Mouse (Mus musculus) ovary, postnatal 36 days (tissue): ENCODE results near the gene Slc4a1.
"Not testable (repeated sequence)": the region's sequence is repeated elsewhere in the genome, so short reads cannot be mapped to it uniquely, and the experiment has no call there.

Experiments used
- DNase-seq: peaks from one replicate; pipeline ENCODE4 v3.0.0; 2022; ENCODE audit warnings: low spot score, mixed read lengths

Gene Slc4a1

DNA sequence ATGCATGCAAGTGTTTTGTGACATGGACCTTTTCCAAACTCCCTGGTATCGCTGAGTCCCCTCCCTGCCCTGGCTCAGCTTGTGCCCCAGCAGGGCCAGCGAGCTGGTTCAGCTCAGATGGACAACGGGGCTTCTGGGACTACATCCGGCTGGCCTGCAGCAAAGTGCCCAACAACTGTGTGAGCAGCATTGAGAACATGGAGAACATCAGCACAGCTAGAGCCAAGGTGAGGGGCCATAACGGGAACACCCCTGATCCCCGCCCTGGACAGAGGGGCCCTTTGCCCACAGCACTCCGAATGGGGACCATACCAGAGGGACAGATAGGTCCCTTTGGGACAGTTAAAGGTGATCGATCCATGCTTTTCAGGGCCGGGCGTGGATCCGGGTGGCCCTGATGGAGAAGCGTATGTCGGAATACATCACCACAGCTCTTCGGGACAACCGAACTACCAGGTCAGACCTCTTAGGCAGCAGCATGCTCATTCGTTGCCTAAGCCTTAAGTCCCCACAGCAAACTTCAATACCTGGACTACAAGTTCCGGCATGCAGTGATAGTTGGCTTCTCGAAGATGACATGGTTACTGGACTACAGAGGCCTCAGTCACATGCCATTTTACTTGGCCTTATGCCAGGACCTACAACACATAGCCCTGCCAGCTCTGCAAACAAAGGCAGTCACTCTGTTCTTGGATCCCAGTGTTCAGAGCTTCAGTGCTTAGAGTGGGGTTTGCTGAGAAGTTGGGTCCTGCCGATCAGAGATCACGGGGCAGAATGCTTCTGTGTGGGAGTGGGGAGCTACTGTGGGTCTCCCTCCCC, 32.2 kb upstream of the Slc4a1 start:
- DNase-seq: no peak

DNA sequence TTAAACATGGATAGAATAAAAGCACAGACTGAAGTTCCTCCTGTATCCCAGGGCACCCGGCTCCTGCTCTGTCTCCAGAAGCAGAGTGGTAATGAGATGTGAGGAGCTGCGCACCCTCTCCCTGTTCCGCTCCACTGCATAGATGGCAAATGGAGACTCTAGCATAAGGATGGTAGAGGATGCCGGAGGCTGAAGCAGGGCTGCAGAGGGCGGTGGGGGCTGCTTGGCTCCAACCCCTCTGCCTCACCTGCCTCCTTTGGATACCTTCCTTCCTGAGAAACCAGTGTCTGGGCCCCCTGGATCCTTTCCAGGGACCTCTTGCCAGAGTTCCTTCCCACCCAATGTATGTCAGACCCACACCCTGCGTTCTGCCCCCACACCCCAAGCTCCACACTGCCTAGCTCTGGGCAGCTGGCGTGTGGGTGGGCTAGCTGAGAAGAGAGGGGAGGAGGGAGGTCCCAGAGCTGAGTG, 30.7 kb upstream of the Slc4a1 start:
- no peak for DNase-seq

DNA sequence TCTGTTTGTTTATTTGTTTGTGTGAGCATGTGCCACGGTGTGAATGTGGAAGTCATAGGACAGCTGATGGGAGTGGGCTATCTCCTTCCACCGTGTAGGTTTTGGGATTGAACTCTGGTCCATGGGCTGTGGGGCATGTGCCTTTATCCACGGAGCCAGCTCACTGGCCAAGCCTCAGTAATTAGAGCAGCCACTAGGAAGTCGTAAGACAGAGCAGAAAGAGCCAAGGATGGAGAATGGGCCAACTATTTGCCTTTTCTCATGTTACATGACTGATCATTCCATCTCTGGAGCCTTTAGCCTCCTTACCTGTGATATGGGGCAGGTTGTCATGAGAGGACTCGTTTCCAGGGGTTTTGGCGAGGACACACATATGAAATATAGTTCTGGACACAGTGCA, 30.3 kb upstream of the Slc4a1 start:
- no peak for DNase-seq

DNA sequence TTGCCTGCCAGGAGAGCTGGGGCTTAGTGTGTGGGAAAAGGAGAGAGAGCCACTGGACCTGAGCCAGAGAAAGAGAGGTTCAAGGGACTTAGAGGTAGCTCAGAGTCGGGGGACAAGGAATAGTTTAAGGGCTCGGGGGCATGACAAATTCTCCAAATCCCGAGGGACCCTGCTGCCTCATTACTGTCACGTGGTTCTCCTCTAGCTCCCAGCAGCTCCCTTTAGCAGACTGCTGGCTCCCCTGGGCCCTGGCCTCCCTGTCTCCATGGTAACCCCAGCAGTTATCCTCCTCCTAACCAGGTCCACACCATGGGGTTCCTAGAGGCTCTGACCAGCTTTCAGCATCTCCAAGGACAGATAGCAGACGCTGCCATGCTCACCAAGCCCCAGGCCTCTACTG, 29.2 kb upstream of the Slc4a1 start:
- DNase-seq: no peak

DNA sequence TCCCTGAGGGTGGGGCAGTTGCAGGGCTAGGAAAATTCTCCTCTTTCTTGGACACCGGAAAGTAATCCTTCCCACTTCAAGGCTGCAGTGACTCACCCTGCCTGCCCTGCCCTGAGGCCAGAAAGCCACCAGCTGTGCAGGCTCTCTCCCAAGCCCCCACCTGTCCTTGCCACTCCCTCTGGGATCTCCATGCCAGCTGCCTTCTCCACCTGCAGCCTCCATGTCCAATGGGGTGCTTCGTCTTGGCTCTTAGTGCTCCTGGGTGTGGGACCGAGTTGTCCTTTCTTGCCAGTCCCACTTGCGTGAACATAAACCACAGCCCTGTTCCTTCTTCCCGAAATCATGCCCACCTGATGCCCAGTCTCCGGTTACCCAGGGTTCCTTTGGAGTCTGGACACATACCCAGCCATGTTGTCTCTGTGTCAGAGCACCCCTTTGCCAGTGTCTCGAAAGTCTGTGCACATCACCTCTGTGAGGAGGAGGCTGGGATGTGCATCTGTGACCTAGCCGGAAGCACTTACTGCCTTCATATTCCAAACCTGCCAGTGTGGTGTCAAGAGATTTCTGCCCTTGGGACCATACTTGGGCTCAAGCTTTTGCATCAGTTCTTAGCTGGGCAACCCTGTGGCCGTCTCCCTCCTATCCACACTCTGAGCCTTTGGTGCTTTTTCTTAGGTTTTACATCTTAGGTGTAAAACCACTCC, 28.6 kb upstream of the Slc4a1 start:
- no peak for DNase-seq

DNA sequence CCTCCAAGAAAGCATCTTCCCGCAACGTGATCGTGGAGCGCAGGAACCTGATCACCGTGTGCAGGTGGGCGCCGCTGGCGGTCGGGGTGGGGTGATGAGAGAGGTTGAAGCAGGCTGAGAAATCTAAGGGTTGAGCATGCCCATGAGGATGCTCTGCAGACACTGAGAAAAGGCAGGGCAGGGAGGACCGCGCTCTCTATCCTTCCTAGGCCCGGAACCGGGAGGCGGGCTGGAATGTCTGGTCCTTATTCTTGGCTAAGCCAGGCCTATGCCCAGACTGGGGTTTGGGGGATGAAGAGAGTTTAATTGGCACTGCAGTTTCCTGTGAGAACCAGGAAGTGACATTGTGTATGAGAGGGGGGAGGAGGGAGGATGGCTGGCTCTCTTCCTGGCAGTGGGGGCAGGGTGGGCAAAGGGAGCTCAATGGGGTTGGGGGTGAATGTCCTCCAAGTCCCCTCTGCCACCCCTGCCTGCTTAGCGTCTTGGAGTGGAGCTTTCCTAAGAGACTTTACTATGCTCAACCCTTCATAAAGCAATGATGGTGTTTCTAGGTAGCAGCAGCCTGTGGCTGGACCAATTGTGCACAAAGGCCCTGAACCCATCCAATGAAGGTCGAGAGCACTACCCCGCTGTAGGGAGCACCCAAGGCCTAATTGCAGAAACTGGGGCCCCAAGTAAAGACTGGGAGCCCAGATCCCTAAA, 27.9 kb upstream of the Slc4a1 start:
- DNase-seq: no peak

DNA sequence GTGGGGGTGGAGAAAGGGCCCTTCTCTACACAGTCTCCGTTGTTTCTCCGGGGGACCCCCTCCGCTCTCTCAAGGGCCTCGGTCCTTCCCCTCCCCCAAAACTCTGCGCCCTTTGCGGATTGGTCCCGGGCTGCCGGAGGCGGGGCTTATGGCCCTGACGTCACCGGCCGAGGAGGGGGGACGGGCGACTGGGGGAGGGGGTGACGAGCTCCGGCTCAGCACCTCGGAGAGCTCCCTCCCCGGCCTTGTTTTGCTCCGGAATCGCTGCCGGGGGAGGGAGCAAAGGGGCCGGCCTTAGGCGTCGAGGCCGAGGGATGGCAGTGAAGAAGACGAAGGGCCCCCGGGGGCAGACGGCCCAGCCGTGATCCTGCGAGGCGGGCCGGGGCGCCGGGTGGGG, 27.2 kb upstream of the Slc4a1 start, which contains the start of gene Rundc3a:
Gene Rundc3a, plus strand, starts transcription at position 166 of the 397 bp plus-strand sequence.
- DNase-seq: peak; percentile 85

DNA sequence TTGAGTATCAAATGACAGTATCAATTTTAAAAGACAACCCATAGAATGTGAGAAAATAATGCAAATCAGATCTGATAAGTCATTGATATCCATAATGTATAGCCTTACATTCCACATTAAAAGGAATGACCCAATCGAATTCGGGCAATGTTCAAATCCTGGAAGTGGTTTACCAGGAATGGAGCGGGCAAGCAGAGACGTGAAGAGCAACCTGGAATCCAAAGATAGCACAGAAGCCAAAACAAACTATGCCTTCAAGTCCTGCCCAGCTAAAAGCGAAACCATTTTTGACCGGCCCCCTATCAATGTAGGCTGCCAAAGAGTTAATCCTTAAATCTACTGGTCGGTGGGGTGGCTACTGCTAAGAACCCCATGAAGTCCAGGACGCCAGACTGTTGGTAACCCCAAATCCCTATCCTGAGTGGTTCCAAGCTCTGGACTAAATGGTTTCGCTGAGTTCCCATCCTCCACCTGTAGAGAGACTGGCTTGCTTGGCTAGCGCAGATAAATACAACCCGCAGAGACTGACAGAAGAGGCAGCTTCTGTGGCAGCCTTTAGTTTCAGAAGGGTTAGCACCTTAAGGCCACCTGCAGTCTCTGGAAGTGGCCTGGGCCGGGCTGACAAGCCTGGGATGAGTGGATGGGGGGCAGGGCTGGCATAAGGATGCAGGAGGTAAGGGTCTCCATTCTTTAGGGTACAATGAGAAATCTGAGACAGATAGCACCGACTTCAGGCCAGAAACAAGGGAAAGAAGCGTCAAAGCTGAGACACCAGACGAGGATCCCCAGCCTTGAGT, 26.6 kb upstream of the Slc4a1 start:
- no peak for DNase-seq

DNA sequence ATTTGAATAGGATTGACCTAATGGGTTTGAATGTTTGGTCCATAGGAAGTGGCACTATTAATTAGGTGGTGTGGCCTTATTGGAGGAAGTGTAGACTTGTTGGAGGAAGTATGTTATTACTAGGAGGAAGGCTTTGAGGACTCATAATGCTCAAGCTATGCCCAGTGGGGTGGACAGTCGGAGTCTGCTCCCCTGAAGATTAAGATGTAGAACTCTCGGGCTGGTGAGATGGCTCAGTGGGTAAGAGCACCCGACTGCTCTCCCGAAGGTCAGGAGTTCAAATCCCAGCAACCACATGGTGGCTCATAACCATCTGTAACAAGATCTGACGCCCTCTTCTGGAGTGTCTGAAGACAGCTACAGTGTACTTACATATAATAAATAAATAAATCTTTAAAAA, 23.4 kb upstream of the Slc4a1 start:
- DNase-seq: not testable (repeated sequence)

DNA sequence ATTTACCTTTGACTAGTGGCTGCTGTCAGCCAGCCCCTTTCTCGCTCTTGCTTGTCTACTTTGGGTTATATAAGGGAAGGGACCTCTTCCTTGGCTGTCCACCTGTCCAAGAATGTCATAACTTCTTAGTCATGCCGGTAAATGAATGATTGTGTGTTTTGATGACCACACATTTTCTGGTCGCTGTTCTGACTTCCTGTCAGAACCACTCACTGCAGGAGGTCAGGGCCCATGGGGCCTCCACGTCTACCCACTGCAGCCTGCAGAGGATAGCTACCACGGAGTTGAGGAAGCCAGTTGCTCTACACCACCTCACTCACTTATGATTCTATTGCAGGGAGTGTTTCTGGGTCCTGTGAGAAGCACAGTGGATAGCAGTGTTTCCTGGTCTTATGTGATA, 20.1 kb upstream of the Slc4a1 start:
- no peak for DNase-seq

DNA sequence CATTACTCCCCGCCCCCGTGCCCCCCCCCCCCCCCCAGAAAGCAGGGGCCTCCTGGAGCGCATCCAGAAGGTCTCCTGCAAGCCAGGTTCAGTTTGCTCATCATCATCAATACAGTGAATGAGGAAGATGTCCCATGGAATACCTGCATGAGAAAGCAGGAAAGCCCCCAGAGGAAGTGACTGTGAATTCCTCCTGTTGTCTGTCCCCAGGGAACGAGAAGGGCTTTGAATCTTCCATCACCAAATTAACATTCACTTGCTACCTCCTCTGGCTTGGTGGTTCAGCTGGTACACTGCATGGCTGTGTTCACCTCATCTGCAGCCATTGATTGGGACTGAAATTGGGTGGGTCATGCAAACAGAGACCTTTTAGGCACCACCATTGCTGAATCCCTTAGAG, 19.1 kb upstream of the Slc4a1 start:
- no peak for DNase-seq

DNA sequence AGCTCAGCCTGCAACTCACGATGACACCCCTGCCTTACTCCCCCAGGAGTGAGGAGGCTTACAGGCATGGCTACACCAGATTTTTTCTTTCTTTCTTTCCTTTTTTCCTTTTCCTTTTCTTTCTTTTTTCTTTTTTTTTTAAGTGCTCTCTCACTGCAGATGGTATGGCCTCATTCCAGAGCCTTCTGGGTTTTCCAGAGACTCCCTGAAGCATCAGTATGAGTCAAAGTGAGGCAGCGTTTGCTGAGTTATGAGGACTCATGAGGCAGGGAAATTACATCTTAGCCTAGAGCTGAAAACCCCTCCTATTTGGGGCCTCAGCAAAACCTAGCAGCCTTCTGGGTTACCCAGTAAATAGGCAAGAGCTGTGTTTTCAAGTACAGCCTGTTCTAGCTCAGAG, 18.4 kb upstream of the Slc4a1 start:
- DNase-seq: no peak

DNA sequence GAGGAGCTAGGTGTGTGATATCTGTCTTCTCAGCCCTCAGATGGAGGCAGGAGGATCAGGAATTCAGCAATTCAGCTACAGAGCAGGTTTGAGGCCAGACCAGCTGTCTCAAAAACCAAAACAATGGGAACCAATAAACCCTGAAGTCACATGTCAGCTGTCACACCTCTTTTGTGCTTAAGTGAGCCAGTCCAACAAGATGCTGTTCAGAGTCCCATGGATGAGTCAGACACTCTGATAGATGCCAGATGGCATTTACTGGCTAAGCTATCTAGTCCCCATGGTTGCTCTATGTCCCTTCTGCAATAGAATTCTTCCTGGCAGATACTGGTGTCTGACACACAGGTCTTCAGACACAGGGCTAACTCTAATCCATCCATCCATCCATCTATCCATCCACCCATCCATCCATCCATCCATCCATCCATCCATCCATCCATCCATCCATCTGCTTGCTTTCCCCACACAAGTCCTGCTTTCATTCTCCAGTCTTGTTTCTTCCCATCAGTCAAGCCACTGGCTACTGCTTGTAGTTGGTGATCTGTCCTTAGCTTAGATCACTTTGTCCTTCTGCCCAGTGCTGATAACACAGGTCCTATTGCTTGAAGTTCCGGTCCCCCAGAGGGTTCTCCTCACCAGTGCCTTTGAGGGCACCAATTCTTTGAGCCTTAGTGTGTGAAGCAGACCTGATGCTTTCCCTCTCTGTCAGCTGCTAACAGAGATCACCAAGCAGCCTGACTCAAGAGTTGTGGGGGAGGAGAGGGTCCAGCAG, 17.5 kb upstream of the Slc4a1 start:
- DNase-seq: no peak

DNA sequence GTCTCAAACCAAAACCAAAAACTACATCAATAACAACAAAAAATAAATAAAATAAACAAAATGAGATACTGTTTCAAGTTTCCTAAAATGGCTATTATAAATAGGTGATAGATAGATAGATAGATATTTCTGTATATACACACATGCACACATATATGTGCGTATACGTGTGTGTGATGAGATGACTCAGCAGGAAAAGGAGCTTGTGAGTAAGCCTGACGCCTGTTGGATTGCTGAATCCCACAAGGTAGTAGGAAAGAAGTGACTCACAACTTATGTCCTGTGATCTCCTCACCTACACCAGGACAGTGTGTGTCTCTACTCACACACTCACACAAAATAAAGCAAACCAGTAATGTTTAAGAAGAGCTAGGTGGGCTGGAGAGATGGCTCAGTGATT, 16.8 kb upstream of the Slc4a1 start:
- DNase-seq: no peak

DNA sequence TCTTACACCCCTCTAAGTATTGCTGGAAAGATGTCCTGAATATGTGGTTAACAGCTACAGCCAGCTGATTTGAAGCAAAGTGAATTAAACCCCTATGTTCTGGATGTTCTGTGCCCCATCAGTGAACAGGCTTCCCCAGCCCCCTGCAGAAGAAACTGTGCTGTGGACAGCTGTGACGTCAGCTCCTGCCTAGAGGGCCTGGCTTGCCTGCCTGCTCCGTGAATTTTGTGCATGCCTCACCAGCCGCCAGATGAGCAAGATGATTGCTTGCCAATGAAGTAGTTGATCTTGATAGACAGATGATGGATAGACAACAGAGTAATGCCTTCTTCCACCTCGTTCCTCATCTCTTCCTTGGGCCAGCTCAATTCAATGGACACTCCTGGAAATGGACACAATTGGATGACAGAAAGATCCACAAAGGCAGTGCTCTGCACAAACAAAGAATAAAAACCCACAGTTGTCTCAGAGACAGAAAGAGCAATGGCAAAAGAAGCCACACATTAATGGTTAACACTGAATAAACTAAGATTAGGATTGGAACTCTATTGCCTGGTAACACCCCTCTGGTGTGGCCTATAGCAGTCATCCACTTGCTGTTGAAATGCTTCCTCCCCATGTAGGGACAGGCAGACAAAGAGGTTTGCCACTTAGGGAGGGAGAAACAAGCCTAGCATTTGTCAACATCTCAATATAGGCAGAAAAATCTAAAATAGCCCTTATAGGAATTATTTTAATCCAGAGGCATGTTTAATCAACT, 15.5 kb upstream of the Slc4a1 start:
- no peak for DNase-seq

DNA sequence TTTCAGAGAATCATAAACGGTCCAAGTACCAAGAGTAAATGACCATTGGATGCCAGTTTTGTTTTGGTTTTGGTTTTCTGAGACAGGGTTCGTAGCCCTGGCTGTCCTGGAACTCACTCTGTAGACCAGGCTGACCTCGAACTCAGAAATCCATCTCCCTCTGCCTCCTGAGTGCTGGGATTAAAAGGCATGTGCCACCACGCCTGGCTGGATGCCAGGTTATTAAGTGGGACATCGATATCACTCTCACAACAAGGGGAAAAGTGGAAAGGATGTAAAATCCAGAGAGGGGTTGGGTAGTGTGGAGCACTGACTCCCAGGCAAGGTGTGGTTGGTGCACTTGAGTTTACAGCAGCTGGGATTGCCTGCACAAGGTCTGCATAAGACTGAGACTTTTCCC, 14.1 kb upstream of the Slc4a1 start:
- no peak for DNase-seq

DNA sequence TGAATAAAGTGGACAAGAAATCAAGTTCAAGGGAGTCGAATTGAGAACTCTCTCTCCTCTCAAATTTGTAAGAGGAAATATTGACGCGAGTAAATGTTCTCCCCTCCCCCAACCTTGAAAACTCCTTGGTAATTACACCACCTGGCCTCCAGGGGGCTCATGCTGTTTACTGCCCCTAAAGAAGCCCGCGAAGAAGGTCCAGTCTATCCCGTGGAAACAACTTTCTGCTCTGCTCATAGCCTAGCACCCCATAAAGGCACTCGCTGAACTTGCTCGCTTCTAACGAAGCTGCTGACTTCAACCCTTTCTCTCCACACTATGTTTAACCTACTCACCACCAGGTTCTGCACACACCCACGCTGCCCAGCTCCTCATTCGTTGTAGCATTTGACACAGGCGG, 11.2 kb upstream of the Slc4a1 start:
- DNase-seq: no peak

DNA sequence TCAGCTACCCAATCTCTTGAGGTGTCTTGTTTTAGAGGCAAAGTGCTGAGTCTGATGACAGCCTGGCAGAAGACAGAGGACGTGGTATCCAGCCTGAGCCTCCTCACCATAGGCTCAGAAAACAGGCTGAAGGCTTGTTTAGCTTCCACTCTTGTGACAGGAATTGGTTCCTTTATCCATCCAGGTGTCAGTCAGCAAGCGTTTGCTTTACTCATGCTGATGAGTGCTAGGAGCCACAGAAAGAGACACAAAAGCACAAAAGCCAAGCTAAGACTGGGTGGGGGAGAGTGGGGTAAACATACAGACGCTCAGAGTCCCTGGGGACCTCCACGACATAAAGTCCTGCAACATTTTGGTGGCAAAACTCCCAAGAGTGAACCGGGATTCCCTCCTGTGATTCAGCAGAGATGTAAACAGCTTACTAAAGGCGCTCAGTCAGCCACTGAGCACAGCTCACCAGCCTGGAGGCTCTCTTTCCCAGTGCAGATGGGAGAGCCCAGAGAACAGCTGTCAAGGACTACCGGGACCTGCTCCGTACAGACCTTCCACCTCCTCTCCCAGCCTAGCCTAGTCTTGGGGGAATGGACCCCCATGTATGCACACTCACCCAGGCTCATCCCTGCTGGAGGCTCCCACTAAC, 10.3 kb upstream of the Slc4a1 start:
- DNase-seq: no peak

DNA sequence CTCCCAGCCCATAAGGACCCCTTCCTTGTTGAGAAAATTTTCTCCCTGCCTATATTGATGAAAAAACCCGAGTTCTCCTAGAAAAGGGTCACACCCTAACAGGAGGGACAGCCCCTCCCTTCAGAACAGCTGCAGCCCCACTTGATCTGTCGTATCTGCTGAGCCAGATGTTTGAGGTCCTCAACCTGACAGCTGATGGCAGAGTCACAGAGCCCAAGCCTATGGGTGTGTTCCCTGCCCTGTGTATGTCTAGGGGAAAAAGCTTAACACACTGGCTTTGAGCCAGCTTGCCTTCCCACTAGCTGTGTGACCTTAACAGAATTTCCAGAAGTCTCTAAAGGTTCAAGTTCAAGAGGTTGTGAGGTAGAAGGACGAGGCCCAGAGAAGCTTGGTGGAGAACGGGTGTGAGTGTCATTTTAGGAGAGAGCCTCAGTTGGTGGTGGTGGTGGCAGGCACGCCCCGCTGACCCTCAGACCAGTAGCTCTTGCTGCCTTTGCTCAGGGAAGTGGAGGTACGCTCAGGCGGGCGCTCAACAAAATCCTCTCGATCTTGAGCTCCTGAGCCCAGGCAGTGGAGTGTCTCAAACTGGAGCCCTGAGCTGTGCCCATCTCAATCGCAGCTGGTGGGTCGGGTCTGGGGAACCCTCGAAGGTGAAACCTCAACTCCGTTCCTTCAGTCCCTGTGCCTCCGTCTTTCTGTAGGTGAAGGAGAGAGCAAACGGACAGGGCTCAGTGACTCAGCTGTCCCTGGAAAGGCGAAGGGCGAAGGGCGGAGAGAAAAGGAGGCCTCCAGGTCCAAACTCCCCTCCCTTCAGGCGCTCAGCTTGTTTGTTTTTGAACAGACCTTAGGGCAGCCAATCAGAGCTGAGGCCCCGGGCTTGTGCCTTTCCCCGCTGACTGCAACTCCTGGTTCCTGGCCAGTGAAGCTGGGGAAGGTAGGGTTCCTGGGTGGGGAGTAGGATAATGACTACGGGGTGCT, 9.5 kb upstream of the Slc4a1 start:
- DNase-seq: peak; percentile 50
